41 mouse cellular contexts compared by ENCODE assay signal in the genomic region with DNA sequence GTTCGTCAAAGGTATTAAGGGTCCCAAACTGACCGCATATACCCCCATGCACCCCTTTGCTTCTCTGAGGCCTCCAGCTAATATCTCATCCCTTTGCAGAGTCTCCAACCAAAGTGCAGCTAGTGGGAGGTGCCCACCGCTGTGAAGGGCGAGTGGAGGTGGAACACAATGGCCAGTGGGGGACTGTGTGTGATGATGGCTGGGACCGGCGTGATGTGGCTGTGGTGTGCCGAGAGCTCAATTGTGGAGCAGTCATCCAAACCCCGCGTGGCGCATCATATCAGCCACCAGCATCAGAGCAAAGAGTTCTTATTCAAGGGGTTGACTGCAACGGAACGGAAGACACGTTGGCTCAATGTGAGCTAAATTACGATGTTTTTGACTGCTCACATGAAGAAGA. TPM values are rescaled to one million over a fixed set of nuclear protein-coding genes. Genes with fewer than 3 reads are reported as not detected.
"Had no signal": no experiment of that assay in that cellular context is flagged by ENCODE, and none has a peak within 500 bp of the region (broad histone marks: within the 10 kb centered on the region; RNA-seq: fewer than 3 reads in every experiment).

No protein-coding gene starts in this region.

- DNase-seq: heart, postnatal 10 days; heart, postnatal 14 days; kidney, adult 11 months; kidney, adult 18-20 months; kidney, adult 2 months; kidney, adult 8-10 months; kidney, adult 9 months; kidney, postnatal 10 days; kidney, postnatal 14 days; kidney, postnatal 25 days; kidney, postnatal 36 days; kidney, postnatal 4 days; layer of hippocampus, adult 9-11 months; layer of hippocampus, postnatal 36 days had no signal

- H3K27me3 ChIP-seq: heart, embryonic 12.5 days; heart, embryonic 13.5 days; heart, embryonic 15.5 days; hindbrain, embryonic 12.5 days; hindbrain, embryonic 15.5 days; intestine, embryonic 15.5 days; kidney, embryonic 15.5 days had no signal

- H3K9me3 ChIP-seq: heart, embryonic 12.5 days; heart, embryonic 13.5 days; heart, embryonic 15.5 days; hindbrain, embryonic 10.5 days; hindbrain, embryonic 12.5 days; hindbrain, embryonic 13.5 days; hindbrain, embryonic 15.5 days; intestine, embryonic 15.5 days; kidney, embryonic 15.5 days had no signal

- H3K4me3 ChIP-seq: heart, embryonic 12.5 days; heart, embryonic 13.5 days; heart, embryonic 15.5 days; hindbrain, embryonic 10.5 days; hindbrain, embryonic 12.5 days; hindbrain, embryonic 13.5 days; hindbrain, embryonic 15.5 days; intestine, embryonic 15.5 days; kidney, embryonic 15.5 days; layer of hippocampus, adult 2 months; left cerebral cortex, adult 2 months had no signal

- ATAC-seq: hindbrain, embryonic 16.5 days; hindbrain, postnatal 0 days; inflammation-experienced regulatory T-cells, adult 6 months; intestine, embryonic 15.5 days; intestine, embryonic 16.5 days; intestine, postnatal 0 days had no signal

- H3K27ac ChIP-seq: heart, embryonic 13.5 days; heart, embryonic 15.5 days; hindbrain, embryonic 10.5 days; hindbrain, embryonic 12.5 days; hindbrain, embryonic 13.5 days; hindbrain, embryonic 14.5 days; hindbrain, embryonic 15.5 days; hindbrain, postnatal 0 days; intestine, embryonic 15.5 days; kidney, embryonic 15.5 days; kidney, postnatal 0 days; layer of hippocampus, adult 2 months; left cerebral cortex, adult 2 months had no signal

- H3K36me3 ChIP-seq: heart, embryonic 12.5 days; heart, embryonic 13.5 days; heart, embryonic 15.5 days; hindbrain, embryonic 10.5 days; hindbrain, embryonic 12.5 days; hindbrain, embryonic 13.5 days; hindbrain, embryonic 15.5 days; intestine, embryonic 15.5 days; kidney, embryonic 15.5 days had no signal

- H3K4me1 ChIP-seq: heart, embryonic 12.5 days; heart, embryonic 13.5 days; heart, embryonic 15.5 days; hindbrain, embryonic 10.5 days; hindbrain, embryonic 12.5 days; hindbrain, embryonic 13.5 days; hindbrain, embryonic 15.5 days; intestine, embryonic 15.5 days; kidney, embryonic 15.5 days had no signal

RNA-seq across cellular contexts. Expression of a gene that starts 8.0 kb away (rescaled TPM):
- total RNA-seq: hindbrain, postnatal 0 days; layer of hippocampus, adult 18-20 months; layer of hippocampus, adult 2 months; layer of hippocampus, postnatal 10 days; layer of hippocampus, postnatal 25 days; layer of hippocampus, postnatal 36 days; left cerebral cortex, adult 18-20 months; left cerebral cortex, adult 2 months; left cerebral cortex, adult 8-10 months had no signal
- polyA plus RNA-seq: heart, embryonic 13.5 days; heart, embryonic 14.5 days; hindbrain, embryonic 12.5 days; hindbrain, embryonic 13.5 days; intestine, postnatal 0 days; kidney, embryonic 14.5 days had no signal

RNA-seq across cellular contexts. Expression of a gene that starts 10.5 kb away (rescaled TPM):
- polyA plus RNA-seq: heart, embryonic 11.5 days; heart, embryonic 12.5 days; hindbrain, embryonic 11.5 days; hindbrain, embryonic 14.5 days; hindbrain, postnatal 0 days had no signal
